Mouse (Mus musculus) lung, postnatal 0 days (tissue): ENCODE results near the gene Ndufb8.

ENCODE experiments used
- CTCF ChIP-seq: IDR thresholded peaks from 2 replicates; pipeline ENCODE4 v1.5.1; 2016; ENCODE audit warnings: antibody characterized with exemption, mild to moderate bottlenecking
- EP300 ChIP-seq: IDR thresholded peaks from 2 replicates; pipeline ENCODE4 v1.6.1; 2016; ENCODE audit warnings: antibody characterized with exemption, mild to moderate bottlenecking, control low read depth

DNA sequence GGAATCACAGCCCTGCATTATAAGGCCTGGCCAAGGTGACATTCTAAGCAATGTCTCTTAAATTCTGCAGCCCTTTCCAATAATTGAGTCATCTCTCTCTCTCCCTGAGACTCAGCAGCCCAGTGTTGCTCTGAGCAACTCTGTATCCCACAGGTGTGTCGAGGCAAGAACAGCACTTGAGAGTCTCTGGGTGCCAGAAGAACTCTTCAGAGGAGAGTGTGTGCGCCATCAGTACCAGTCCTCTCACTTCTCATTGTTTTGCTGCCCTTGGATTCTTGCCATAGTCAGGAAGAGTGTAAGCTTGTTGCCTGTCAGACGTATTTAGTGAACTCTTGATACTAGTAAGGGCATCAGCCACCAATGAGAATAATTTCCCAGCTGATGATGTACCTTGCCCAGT, 12.5 kb upstream of the Ndufb8 start:
- TF ChIP-seq CTCF (no peak), EP300 (peak; percentile 50; the same call in 1 of the 2 replicates)
